Mouse (Mus musculus): ENCODE results near the gene Prim2.

DNA sequence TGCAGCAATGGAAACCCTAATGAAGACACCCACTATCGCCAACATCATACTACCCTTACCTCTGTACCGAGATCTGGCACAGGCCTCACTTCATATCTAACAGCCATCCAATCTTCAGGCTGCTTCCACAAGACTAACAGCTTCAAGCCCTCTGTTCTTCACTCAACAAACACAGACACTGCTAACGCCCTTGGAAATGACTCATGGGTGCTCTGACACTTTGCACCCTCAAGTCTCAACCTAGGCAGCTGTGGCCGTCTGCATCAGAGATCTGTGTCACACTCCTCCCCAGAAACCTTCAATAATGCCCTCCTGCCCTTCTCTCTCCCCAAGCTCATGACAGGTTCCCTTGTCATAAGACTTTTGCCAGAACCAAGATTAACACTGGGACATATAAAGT is 20.6 kb downstream of the Prim2 start:
- TF ChIP-seq CTCF (IDR thresholded peaks at IDR 0.05; ENCODE audit: borderline replicate concordance, insufficient read depth, low read length) (no peak), POLR2A (IDR thresholded peaks at IDR 0.05; ENCODE audit: low read depth, low read length) (no peak)
